Mouse (Mus musculus) cortical plate, adult 2 months (tissue): Measurements from ENCODE around the gene Gm28041.

Source experiments
- CTCF ChIP-seq: fragments of 200-500 bp; IDR thresholded peaks from 2 replicates; pipeline ENCODE4 v1.5.1; 2011; ENCODE audit warnings: mild to moderate bottlenecking, control low read depth, low read length; ENCODE audit not compliant: insufficient read depth; ENCODE audit errors: extremely low read depth
- POLR2A ChIP-seq: fragments of 200-500 bp; IDR thresholded peaks from 2 replicates; pipeline ENCODE4 v1.6.1; 2011; ENCODE audit warnings: mild to moderate bottlenecking, low read length, control low read depth; ENCODE audit not compliant: insufficient read depth; ENCODE audit errors: extremely low read depth

- TF ChIP-seq CTCF (no peak), POLR2A (no peak)
Observed at GRCm38 (mm10) chr13:67420558-67421206, 45.1 kb upstream of the Gm28041 start.
